12 mouse cellular contexts compared by ENCODE assay signal in the genomic region with DNA sequence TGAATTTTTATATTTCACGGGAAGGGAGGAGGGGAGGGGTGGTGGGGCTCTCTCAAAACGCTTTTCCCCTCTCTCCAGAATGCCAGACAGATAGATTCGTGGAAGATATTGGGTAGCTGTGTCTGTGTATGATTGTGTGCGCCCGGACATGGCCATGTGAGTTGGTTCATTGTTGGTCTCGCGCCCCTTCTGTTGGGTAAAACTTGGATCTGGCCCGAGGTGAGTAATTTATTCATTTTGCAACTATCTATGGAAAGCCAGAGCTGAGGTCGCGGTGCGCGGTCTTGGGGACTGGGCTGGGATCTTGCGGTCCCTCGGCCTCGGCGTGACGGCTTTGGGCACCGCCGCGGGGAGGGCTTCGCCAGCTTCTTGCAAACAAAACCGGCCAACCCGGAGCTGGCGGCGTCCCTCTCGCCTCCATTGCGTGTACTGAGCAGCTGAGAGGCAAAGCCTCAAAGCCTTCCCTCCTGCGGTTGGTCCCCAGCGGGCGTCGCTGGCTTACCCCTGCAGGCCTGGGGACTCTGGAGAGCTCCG. TPM values are rescaled to one million over a fixed set of nuclear protein-coding genes. Genes with fewer than 3 reads are reported as not detected.
DNase-seq lines count a peak whose midpoint lies in the region; ATAC-seq lines count a peak whose summit lies in the region.
"Had no signal": no experiment of that assay in that cellular context is flagged by ENCODE, and none has a peak within 500 bp of the region (broad histone marks: within the 10 kb centered on the region; RNA-seq: fewer than 3 reads in every experiment).

No protein-coding gene starts in this region.

- no peaks in the 10 kb centered on the region for H3K36me3 ChIP-seq in heart, embryonic 15.5 days
- no peaks in the 10 kb centered on the region for H3K36me3 ChIP-seq in forebrain, embryonic 14.5 days (ENCODE audit: control insufficient read depth, insufficient read depth, low read length)
- no peaks in the 10 kb centered on the region for H3K36me3 ChIP-seq in midbrain, embryonic 11.5 days (ENCODE audit: control insufficient read depth, insufficient read depth, low read length)

- DNase-seq in heart, adult 11 months: no peak
- DNase-seq in R1 (ENCODE audit: low read depth, low spot score): peak; percentile 38
- DNase-seq in forebrain, embryonic 14.5 days (ENCODE audit: low spot score): peak; percentile 50
- no peak for DNase-seq in midbrain, embryonic 11.5 days (ENCODE audit: low spot score, missing footprints)
- no peak for DNase-seq in adrenal gland, adult 2 months
- DNase-seq in cerebellum, adult 11 months: no peak
- no peak for DNase-seq in Muller cell, postnatal 12 days (ENCODE audit: inconsistent ontology term)

- H3K9me3 ChIP-seq in heart, embryonic 15.5 days (replicated peaks): no peaks in the 10 kb centered on the region
- no peaks in the 10 kb centered on the region for H3K9me3 ChIP-seq in forebrain, embryonic 14.5 days (replicated peaks; ENCODE audit: control insufficient read depth, low read length)
- H3K9me3 ChIP-seq in midbrain, embryonic 11.5 days (ENCODE audit: control insufficient read depth, low read length): no peaks in the 10 kb centered on the region

- H3K4me3 ChIP-seq in heart, embryonic 15.5 days: peak overlapping the region; percentile 36
- peak overlapping the region; percentile 68 for H3K4me3 ChIP-seq in forebrain, embryonic 14.5 days (ENCODE audit: low read depth, low read length)
- peak overlapping the region; percentile 61 for H3K4me3 ChIP-seq in midbrain, embryonic 11.5 days (ENCODE audit: low read depth, low read length)

- no peak overlapping the region for H3K9ac ChIP-seq in heart, embryonic 15.5 days
- peak overlapping the region; percentile 90 for H3K9ac ChIP-seq in forebrain, embryonic 14.5 days (ENCODE audit: low read length)
- peak overlapping the region; percentile 85 for H3K9ac ChIP-seq in midbrain, embryonic 11.5 days (ENCODE audit: low read length)

- ATAC-seq in heart, embryonic 15.5 days (replicated peaks; ENCODE audit: insufficient number of reproducible peaks, insufficient read depth, low FRiP score, low read depth): no peak
- peak; percentile 28 for ATAC-seq in forebrain, embryonic 14.5 days
- peak; percentile 15; the same call in 1 of the 2 replicates for ATAC-seq in midbrain, embryonic 11.5 days (ENCODE audit: low FRiP score)
- ATAC-seq: CD4-positive, CD25-positive, alpha-beta regulatory T cell, adult 4 months had no signal

- under 1% methylated on average over 32 of the region's 32 CpGs for WGBS in heart, embryonic 15.5 days
- WGBS in forebrain, embryonic 14.5 days: 0% methylated on average over 32 of the region's 32 CpGs
- WGBS in midbrain, embryonic 11.5 days: under 1% methylated on average over 32 of the region's 32 CpGs

- H3K4me1 ChIP-seq in heart, embryonic 15.5 days (replicated peaks): peaks cover 38% of the 10 kb centered on the region
- peaks cover 32% of the 10 kb centered on the region for H3K4me1 ChIP-seq in forebrain, embryonic 14.5 days (ENCODE audit: control insufficient read depth, insufficient read depth, low read length)
- H3K4me1 ChIP-seq in midbrain, embryonic 11.5 days (ENCODE audit: control insufficient read depth, insufficient read depth, low read length): peaks cover 43% of the 10 kb centered on the region

- H3K4me2 ChIP-seq in heart, embryonic 15.5 days: peak overlapping the region; percentile 54
- peak overlapping the region; percentile 86 for H3K4me2 ChIP-seq in forebrain, embryonic 14.5 days (ENCODE audit: low read length)
- peak overlapping the region; percentile 72 for H3K4me2 ChIP-seq in midbrain, embryonic 11.5 days

- H3K27ac ChIP-seq in heart, embryonic 15.5 days: no peak overlapping the region
- H3K27ac ChIP-seq in forebrain, embryonic 14.5 days (ENCODE audit: low read depth, low read length): peak overlapping the region; percentile 75
- H3K27ac ChIP-seq in midbrain, embryonic 11.5 days (ENCODE audit: low read depth, low read length): peak overlapping the region; percentile 48; the same call in 1 of the 2 replicates

- H3K27me3 ChIP-seq in heart, embryonic 15.5 days: peaks cover 98% of the 10 kb centered on the region
- H3K27me3 ChIP-seq in forebrain, embryonic 14.5 days (replicated peaks; ENCODE audit: control insufficient read depth, insufficient read depth, low read length): 0 out of 2 replicates have a peak, but pooled peaks cover 4% of the 10 kb centered on the region
- peaks cover 83% of the 10 kb centered on the region for H3K27me3 ChIP-seq in midbrain, embryonic 11.5 days (ENCODE audit: control insufficient read depth, insufficient read depth, low read length)

RNA-seq across cellular contexts. Expression of gene Ostm1, which starts 0.3 kb away (rescaled TPM):
- polyA plus RNA-seq in heart, embryonic 15.5 days (2015; fragmentation: Nextera tagmentation; extraction: Ambion mirVana): 17.0 and 20.1 TPM in 2 replicates
- polyA plus RNA-seq in forebrain, embryonic 14.5 days (2014; fragmentation: Nextera tagmentation; extraction: Ambion mirVana): 54.2 and 54.9 TPM in 2 replicates
- 28.5 and 29.2 TPM in 2 replicates for polyA plus RNA-seq in midbrain, embryonic 11.5 days (2014; fragmentation: Nextera tagmentation; extraction: Ambion mirVana)
- total RNA-seq in adrenal gland, adult 2 months (2021): 10 to 100 TPM; 22.9 to 34.0 TPM
- 29.7 and 33.0 TPM in 2 replicates for polyA plus RNA-seq in adrenal gland, adult 2 months (2012; rRNA removed)

RNA-seq across cellular contexts. Expression of gene Nr2e1, which starts 0.5 kb away (rescaled TPM):
- not detected in 2 replicates for polyA plus RNA-seq in heart, embryonic 15.5 days (2015; fragmentation: Nextera tagmentation; extraction: Ambion mirVana)
- 33.2 and 39.4 TPM in 2 replicates for polyA plus RNA-seq in forebrain, embryonic 14.5 days (2014; fragmentation: Nextera tagmentation; extraction: Ambion mirVana)
- 32.2 and 32.6 TPM in 2 replicates for polyA plus RNA-seq in midbrain, embryonic 11.5 days (2014; fragmentation: Nextera tagmentation; extraction: Ambion mirVana)
- not detected for total RNA-seq in adrenal gland, adult 2 months (2021)
- not detected in 2 replicates for polyA plus RNA-seq in adrenal gland, adult 2 months (2012; rRNA removed)
- polyA plus RNA-seq: CD4-positive, CD25-positive, alpha-beta regulatory T cell, adult 4 months; gonadal fat pad, adult 2 months; liver, embryonic 16.5 days; small intestine, adult 2 months had no signal

Comparison
In these comparisons a context has a peak if more than half of its experiments do, and no peak if none do; other contexts are left out.
1. DNase-seq: peak in R1 (single experiment) and forebrain, embryonic 14.5 days (single experiment); none in heart, adult 11 months (single experiment), midbrain, embryonic 11.5 days (single experiment), adrenal gland, adult 2 months (single experiment), cerebellum, adult 11 months (single experiment) and Muller cell, postnatal 12 days (single experiment).
2. RNA of gene Nr2e1, which starts 0.5 kb away (polyA plus RNA-seq): 33.2 to 39.4 TPM in forebrain, embryonic 14.5 days and 32.2 to 32.6 TPM in midbrain, embryonic 11.5 days; not detected in heart, embryonic 15.5 days and not detected in adrenal gland, adult 2 months; every median in the first group is over 10 times any median in the second.
3. Peak in every context shown above with its lines, with median percentiles within 50 percentile points of each other: H3K4me2 ChIP-seq and H3K4me3 ChIP-seq.